Comparison of ENCODE assay signal across 12 mouse cellular contexts in genomic region chr6:108454061-108454891, GRCm38 (mm10).
DNase-seq lines count a peak whose midpoint lies in the region; ATAC-seq and TF ChIP-seq lines count a peak whose summit lies in the region.
"Had no signal": no experiment of that assay in that cellular context is flagged by ENCODE, and none has a peak within 500 bp of the region (broad histone marks: within the 10 kb centered on the region; RNA-seq: fewer than 3 reads in every experiment).

No protein-coding gene starts in this region.

- H3K27ac ChIP-seq in heart, embryonic 13.5 days (replicated peaks), result 0 out of 2 replicates have a peak overlapping the region, but pooled peaks have one; percentile 75
- no peak overlapping the region for H3K27ac ChIP-seq in heart, embryonic 12.5 days (ENCODE audit: poor library complexity, severe bottlenecking)
- peak overlapping the region; percentile 93 for H3K27ac ChIP-seq in left cerebral cortex, adult 2 months
- H3K27ac ChIP-seq: liver, embryonic 14.5 days; midbrain, embryonic 12.5 days had no signal

- no peak for TF ChIP-seq CTCF in left cerebral cortex, adult 2 months (IDR thresholded peaks at IDR 0.05)

- no peak overlapping the region for H3K4me3 ChIP-seq in heart, embryonic 13.5 days
- H3K4me3 ChIP-seq in heart, embryonic 12.5 days, result no peak overlapping the region
- no peak overlapping the region for H3K4me3 ChIP-seq in left cerebral cortex, adult 2 months
- H3K4me3 ChIP-seq: hindbrain, embryonic 10.5 days; midbrain, embryonic 12.5 days had no signal

- peaks cover 10% of the 10 kb centered on the region; the same call in 1 of the 2 replicates for H3K36me3 ChIP-seq in heart, embryonic 13.5 days
- peaks cover 6% of the 10 kb centered on the region; the same call in 1 of the 2 replicates for H3K36me3 ChIP-seq in heart, embryonic 12.5 days
- H3K36me3 ChIP-seq: hindbrain, embryonic 10.5 days; midbrain, embryonic 12.5 days had no signal

- intact Hi-C loops in left cerebral cortex, adult 2 months (cut with DNase I), result no loop called here
- intact Hi-C loops in gastrocnemius, postnatal 14 days (cut with DNase I; ENCODE audit: low total_unique reads), result no loop called here

- no peak overlapping the region for H3K9ac ChIP-seq in heart, embryonic 13.5 days
- H3K9ac ChIP-seq in heart, embryonic 12.5 days, result no peak overlapping the region
- H3K9ac ChIP-seq: liver, embryonic 14.5 days; midbrain, embryonic 12.5 days had no signal

- peak; percentile 86 for DNase-seq in right cerebral cortex, adult 18-20 months
- no peak for DNase-seq in right cerebral cortex, postnatal 4 days
- DNase-seq in left cerebral cortex, adult 2 months (ENCODE audit: extremely low spot score in 1 of 2, low spot score in 2 of 2), result peak; percentile 57 to 59
- no peak for DNase-seq in urinary bladder, postnatal 25 days (ENCODE audit: low spot score)
- no peak for DNase-seq in gastrocnemius, postnatal 14 days
- no peak for DNase-seq in ovary, postnatal 14 days (ENCODE audit: low spot score)
- DNase-seq: kidney, postnatal 36 days had no signal

- WGBS in heart, embryonic 13.5 days, result 67% methylated on average over 16 of the region's 16 CpGs
- WGBS in heart, embryonic 12.5 days, result 67% methylated on average over 16 of the region's 16 CpGs

- no peak for ATAC-seq in heart, embryonic 13.5 days (ENCODE audit: extremely low read depth, insufficient number of reproducible peaks, low FRiP score, low TSS enrichment)
- no peak for ATAC-seq in heart, embryonic 12.5 days (ENCODE audit: insufficient number of reproducible peaks, low FRiP score)

- no peaks in the 10 kb centered on the region for H3K9me3 ChIP-seq in heart, embryonic 13.5 days
- H3K9me3 ChIP-seq in heart, embryonic 12.5 days (replicated peaks), result no peaks in the 10 kb centered on the region
- H3K9me3 ChIP-seq: hindbrain, embryonic 10.5 days; midbrain, embryonic 12.5 days had no signal

- H3K4me2 ChIP-seq in heart, embryonic 13.5 days, result no peak overlapping the region
- H3K4me2 ChIP-seq in heart, embryonic 12.5 days, result no peak overlapping the region
- H3K4me2 ChIP-seq: midbrain, embryonic 12.5 days had no signal

- peaks cover 56% of the 10 kb centered on the region for H3K4me1 ChIP-seq in heart, embryonic 13.5 days
- H3K4me1 ChIP-seq in heart, embryonic 12.5 days (replicated peaks), result peaks cover 54% of the 10 kb centered on the region

- H3K27me3 ChIP-seq in heart, embryonic 13.5 days (replicated peaks), result no peaks in the 10 kb centered on the region
- H3K27me3 ChIP-seq in heart, embryonic 12.5 days (replicated peaks), result no peaks in the 10 kb centered on the region

Comparison
In these comparisons a context has a peak if more than half of its experiments do, and no peak if none do; other contexts are left out.
1. DNase-seq: peak in right cerebral cortex, adult 18-20 months (single experiment) and left cerebral cortex, adult 2 months (2 of 2); none in right cerebral cortex, postnatal 4 days (single experiment), urinary bladder, postnatal 25 days (single experiment), gastrocnemius, postnatal 14 days (single experiment) and ovary, postnatal 14 days (single experiment).